Mouse (Mus musculus): ENCODE data around the gene Ndufs3. TPM values are rescaled to one million over a fixed set of nuclear protein-coding genes. Genes with fewer than 3 reads are reported as not detected.

Gene Ndufs3
- total and polyA plus RNA-seq, 3 experiments: 134 to 193 TPM; not detected in 1

DNA sequence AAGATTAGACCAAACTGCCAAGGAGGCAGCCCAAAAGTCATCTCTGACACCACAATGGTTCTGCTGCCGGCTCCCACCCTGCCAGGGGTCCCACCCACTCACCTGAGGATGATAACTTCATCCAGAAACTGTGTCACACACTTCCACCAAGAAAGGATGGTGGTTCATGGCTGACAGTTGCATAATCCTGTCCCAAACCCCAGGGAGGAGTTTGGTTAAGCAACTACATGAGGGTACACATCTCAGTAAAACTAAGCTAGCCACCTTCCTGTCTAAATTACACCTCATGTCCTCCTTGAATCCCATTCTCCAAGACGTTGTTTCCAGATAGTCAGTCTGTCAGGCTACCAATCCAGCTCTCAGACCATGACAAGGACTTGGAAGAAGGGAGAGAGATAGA lies 27.6 kb upstream of the Ndufs3 start:
- Histone ChIP-seq H3K9me3 (replicated peaks; ENCODE audit: insufficient read depth, low read length) (no peaks in the 10 kb centered on the region), H3K36me3 (ENCODE audit: control insufficient read depth in 1 of 2, insufficient read depth in 2 of 2, low read length in 2 of 2) (no peaks in the 10 kb centered on the region), H3K27ac (ENCODE audit: control insufficient read depth, low read depth, low read length) (no peak overlapping the region), H3K27me3 (ENCODE audit: control insufficient read depth in 1 of 2, insufficient read depth in 2 of 2, low read length in 2 of 2) (no peaks in the 10 kb centered on the region), H3K9ac (ENCODE audit: control insufficient read depth, low read depth, low read length, poor library complexity, severe bottlenecking) (no peak overlapping the region), H3K4me3 (ENCODE audit: control insufficient read depth in 1 of 2, insufficient read depth in 1 of 2, low read depth in 2 of 2, low read length in 2 of 2) (no peak overlapping the region), H3K4me1 (ENCODE audit: control insufficient read depth in 1 of 2, insufficient read depth in 2 of 2, low read length in 2 of 2) (no peaks in the 10 kb centered on the region), H3K79me2 (ENCODE audit: control insufficient read depth, insufficient read depth, low read length, poor library complexity) (no peaks in the 10 kb centered on the region)
- TF ChIP-seq TBP (IDR thresholded peaks at IDR 0.05; ENCODE audit: low read depth, low read length) (no peak), HCFC1 (IDR thresholded peaks at IDR 0.05; ENCODE audit: low read depth, low read length) (no peak), EP300 (IDR thresholded peaks at IDR 0.05; ENCODE audit: low read depth in 1 of 2, low read length in 2 of 2) (no peak), MYC (IDR thresholded peaks at IDR 0.05; ENCODE audit: low read depth, low read length) (no peak), MAFK (IDR thresholded peaks at IDR 0.05; ENCODE audit: borderline replicate concordance, low read depth, low read length) (no peak), GATA1 (IDR thresholded peaks at IDR 0.05; ENCODE audit: low read depth, low read length) (no peak), RCOR1 (IDR thresholded peaks at IDR 0.05; ENCODE audit: low read depth, low read length) (no peak), ZMIZ1 (IDR thresholded peaks at IDR 0.05; ENCODE audit: low read depth, low read length) (no peak), CHD2 (IDR thresholded peaks at IDR 0.05; ENCODE audit: low read length) (no peak)
- no peak for DNase-seq (ENCODE audit: low read depth, low spot score)

DNA sequence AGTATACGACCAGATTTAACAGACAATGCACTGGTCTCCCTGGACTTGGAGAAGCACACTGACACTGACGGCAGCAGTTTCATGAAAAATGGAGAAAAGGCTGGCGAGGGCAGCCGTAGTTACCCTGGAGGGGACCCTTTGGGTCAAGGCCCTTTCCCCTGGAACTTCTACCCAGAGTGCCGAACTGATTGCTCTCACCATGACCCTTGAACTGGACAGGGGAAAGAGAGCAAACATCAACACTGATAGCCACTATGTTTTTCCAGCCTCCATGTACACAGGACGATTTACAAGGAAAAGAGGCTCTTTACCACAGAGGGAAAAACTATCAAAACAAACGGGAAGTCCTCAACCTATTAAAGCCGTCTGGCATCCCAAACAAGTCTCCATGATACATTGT lies 27.2 kb upstream of the Ndufs3 start:
- H3K27me3 ChIP-seq (ENCODE audit: control insufficient read depth in 1 of 2, insufficient read depth in 2 of 2, low read length in 2 of 2): no peaks in the 10 kb centered on the region
- TF ChIP-seq EP300 (IDR thresholded peaks at IDR 0.05; ENCODE audit: low read depth in 1 of 2, low read length in 2 of 2) (no peak), TBP (IDR thresholded peaks at IDR 0.05; ENCODE audit: low read depth, low read length) (no peak), CHD2 (IDR thresholded peaks at IDR 0.05; ENCODE audit: low read length) (no peak), POLR2A (IDR thresholded peaks at IDR 0.05; ENCODE audit: control insufficient read depth in 1 of 2, insufficient read depth in 1 of 2, low read depth in 1 of 2, low read length in 2 of 2, poor library complexity in 1 of 2) (no peak), NELFE (IDR thresholded peaks at IDR 0.05; ENCODE audit: low read depth, low read length) (no peak), TCF12 (IDR thresholded peaks at IDR 0.05; ENCODE audit: low read depth, low read length) (no peak), CHD1 (IDR thresholded peaks at IDR 0.05; ENCODE audit: low read depth, low read length) (no peak), ZKSCAN1 (IDR thresholded peaks at IDR 0.05; ENCODE audit: low read depth, low read length) (no peak), JUND (IDR thresholded peaks at IDR 0.05; ENCODE audit: low read depth, low read length) (no peak)
- no peaks in the 10 kb centered on the region for H3K36me3 ChIP-seq (ENCODE audit: control insufficient read depth in 1 of 2, insufficient read depth in 2 of 2, low read length in 2 of 2)
- no peaks in the 10 kb centered on the region for H3K79me2 ChIP-seq (ENCODE audit: control insufficient read depth, insufficient read depth, low read length, poor library complexity)
- H3K4me1 ChIP-seq (ENCODE audit: control insufficient read depth in 1 of 2, insufficient read depth in 2 of 2, low read length in 2 of 2): no peaks in the 10 kb centered on the region
- H3K9ac ChIP-seq (ENCODE audit: control insufficient read depth, low read depth, low read length, poor library complexity, severe bottlenecking): no peak overlapping the region
- no peak overlapping the region for H3K4me3 ChIP-seq (ENCODE audit: control insufficient read depth in 1 of 2, insufficient read depth in 1 of 2, low read depth in 2 of 2, low read length in 2 of 2)
- no peaks in the 10 kb centered on the region for H3K9me3 ChIP-seq (replicated peaks; ENCODE audit: insufficient read depth, low read length)
- no peak overlapping the region for H3K27ac ChIP-seq (ENCODE audit: control insufficient read depth, low read depth, low read length)
- DNase-seq (ENCODE audit: low read depth, low spot score): no peak

DNA sequence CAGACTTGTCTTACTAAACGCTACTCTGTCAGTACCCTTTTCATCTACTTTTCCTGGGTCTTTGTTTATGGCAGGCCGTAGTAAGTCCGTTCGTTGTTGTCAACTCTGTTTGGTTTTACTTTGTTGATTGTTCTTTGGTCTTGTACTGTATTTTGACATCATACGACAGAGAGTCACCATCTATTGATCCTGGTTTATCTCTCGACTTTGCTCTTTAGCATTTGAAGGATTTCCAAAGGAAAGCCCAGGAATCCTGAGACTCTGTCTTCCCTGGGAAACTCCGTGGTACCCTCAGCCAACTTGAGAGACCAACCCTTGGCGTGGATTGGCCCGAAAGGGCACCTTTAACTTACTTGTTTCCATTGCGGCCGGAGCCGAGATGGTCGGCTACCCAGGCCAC lies 23.9 kb upstream of the Ndufs3 start:
- Histone ChIP-seq H3K4me1 (ENCODE audit: control insufficient read depth in 1 of 2, insufficient read depth in 2 of 2, low read length in 2 of 2) (no peaks in the 10 kb centered on the region), H3K36me3 (ENCODE audit: control insufficient read depth in 1 of 2, insufficient read depth in 2 of 2, low read length in 2 of 2) (no peaks in the 10 kb centered on the region), H3K9ac (ENCODE audit: control insufficient read depth, low read depth, low read length, poor library complexity, severe bottlenecking) (no peak overlapping the region), H3K27ac (ENCODE audit: control insufficient read depth, low read depth, low read length) (no peak overlapping the region), H3K4me3 (ENCODE audit: control insufficient read depth in 1 of 2, insufficient read depth in 1 of 2, low read depth in 2 of 2, low read length in 2 of 2) (no peak overlapping the region), H3K9me3 (replicated peaks; ENCODE audit: insufficient read depth, low read length) (no peaks in the 10 kb centered on the region), H3K79me2 (ENCODE audit: control insufficient read depth, insufficient read depth, low read length, poor library complexity) (no peaks in the 10 kb centered on the region), H3K27me3 (ENCODE audit: control insufficient read depth in 1 of 2, insufficient read depth in 2 of 2, low read length in 2 of 2) (no peaks in the 10 kb centered on the region)
- no peak for DNase-seq (ENCODE audit: low read depth, low spot score)
- no peak for TF ChIP-seq TAL1 (IDR thresholded peaks at IDR 0.05; ENCODE audit: low read length)
- TF ChIP-seq CTCF (IDR thresholded peaks at IDR 0.05 in 2 of 3, conservative IDR thresholded peaks at IDR 0.05 in 1 of 3; ENCODE audit: control insufficient read depth in 1 of 3, insufficient read depth in 1 of 3, low read depth in 2 of 3, low read length in 3 of 3, poor library complexity in 1 of 3, severe bottlenecking in 1 of 3): no peak
- TF ChIP-seq SIN3A (IDR thresholded peaks at IDR 0.05; ENCODE audit: low read length): no peak
- no peak for TF ChIP-seq NRF1 (IDR thresholded peaks at IDR 0.05; ENCODE audit: insufficient read depth, low read depth, low read length, poor library complexity, severe bottlenecking)
- no peak for TF ChIP-seq UBTF (IDR thresholded peaks at IDR 0.05; ENCODE audit: borderline replicate concordance, insufficient read depth, low read depth, low read length)
- no peak for TF ChIP-seq TBP (IDR thresholded peaks at IDR 0.05; ENCODE audit: low read depth, low read length)
- no peak for TF ChIP-seq USF1 (IDR thresholded peaks at IDR 0.05; ENCODE audit: low read depth, low read length)
- no peak for TF ChIP-seq MAFK (IDR thresholded peaks at IDR 0.05; ENCODE audit: borderline replicate concordance, low read depth, low read length)
- no peak for TF ChIP-seq ETS1 (IDR thresholded peaks at IDR 0.05; ENCODE audit: low read depth, low read length)
